8 mouse cellular contexts compared by ENCODE assay signal in genomic region chr11:54936035-54936770, GRCm38 (mm10). TPM values are rescaled to one million over a fixed set of nuclear protein-coding genes. Genes with fewer than 3 reads are reported as not detected.
A peak's percentile ranks its signal among the peaks of the same experiment; 100 is the strongest.
DNase-seq lines count a peak whose midpoint lies in the region; ATAC-seq and TF ChIP-seq lines count a peak whose summit lies in the region.

No protein-coding gene starts in this region.

- H3K27me3 ChIP-seq in liver, embryonic 12.5 days (replicated peaks), result no peaks in the 10 kb centered on the region
- H3K27me3 ChIP-seq in G1E (ENCODE audit: insufficient read depth, low read length), result no peaks in the 10 kb centered on the region
- H3K27me3 ChIP-seq in forebrain, embryonic 14.5 days (replicated peaks; ENCODE audit: control insufficient read depth, insufficient read depth, low read length), result no peaks in the 10 kb centered on the region

- H3K4me1 ChIP-seq in liver, embryonic 12.5 days, result peaks cover 22% of the 10 kb centered on the region; the same call in 1 of the 2 replicates
- H3K4me1 ChIP-seq in G1E (ENCODE audit: insufficient read depth, low read depth, low read length), result peaks cover 16% of the 10 kb centered on the region
- H3K4me1 ChIP-seq in forebrain, embryonic 14.5 days (ENCODE audit: control insufficient read depth, insufficient read depth, low read length), result peaks cover 6% of the 10 kb centered on the region

- no peak overlapping the region for H3K4me2 ChIP-seq in liver, embryonic 12.5 days
- H3K4me2 ChIP-seq in forebrain, embryonic 14.5 days (ENCODE audit: low read length), result no peak overlapping the region

- H3K27ac ChIP-seq in liver, embryonic 12.5 days, result no peak overlapping the region
- no peak overlapping the region for H3K27ac ChIP-seq in forebrain, embryonic 14.5 days (ENCODE audit: low read depth, low read length)
- H3K27ac ChIP-seq in left cerebral cortex, adult 2 months, result no peak overlapping the region
- no peak overlapping the region for H3K27ac ChIP-seq in layer of hippocampus, adult 2 months

- H3K36me3 ChIP-seq in liver, embryonic 12.5 days, result peaks cover 61% of the 10 kb centered on the region
- peaks cover 95% of the 10 kb centered on the region for H3K36me3 ChIP-seq in G1E (replicated peaks)
- H3K36me3 ChIP-seq in forebrain, embryonic 14.5 days (ENCODE audit: control insufficient read depth, insufficient read depth, low read length), result peaks cover 5% of the 10 kb centered on the region; the same call in 1 of the 2 replicates

- no peaks in the 10 kb centered on the region for H3K9me3 ChIP-seq in liver, embryonic 12.5 days (replicated peaks)
- H3K9me3 ChIP-seq in G1E (replicated peaks), result no peaks in the 10 kb centered on the region
- no peaks in the 10 kb centered on the region for H3K9me3 ChIP-seq in forebrain, embryonic 14.5 days (replicated peaks; ENCODE audit: control insufficient read depth, low read length)

- no peak for ATAC-seq in liver, embryonic 12.5 days
- no peak for ATAC-seq in G1E (ENCODE audit: extremely low read depth, insufficient number of reproducible peaks, low FRiP score, poor library complexity, severe bottlenecking)
- peak; percentile 62; the same call in 1 of the 2 replicates for ATAC-seq in forebrain, embryonic 14.5 days
- ATAC-seq in megakaryocyte progenitor cell, adult 5-6 weeks (replicated peaks; ENCODE audit: poor library complexity), result peak; percentile 82

- H3K4me3 ChIP-seq in liver, embryonic 12.5 days, result no peak overlapping the region
- peak overlapping the region; percentile 17; the same call in 1 of the 2 replicates for H3K4me3 ChIP-seq in G1E (ENCODE audit: low read depth, low read length)
- H3K4me3 ChIP-seq in forebrain, embryonic 14.5 days (ENCODE audit: low read depth, low read length), result no peak overlapping the region
- no peak overlapping the region for H3K4me3 ChIP-seq in left cerebral cortex, adult 2 months
- H3K4me3 ChIP-seq in layer of hippocampus, adult 2 months, result no peak overlapping the region

- TF ChIP-seq CTCF in G1E (IDR thresholded peaks at IDR 0.05; ENCODE audit: low read depth, low read length), result no peak
- no peak for TF ChIP-seq CTCF in left cerebral cortex, adult 2 months (IDR thresholded peaks at IDR 0.05)
- no peak for TF ChIP-seq CTCF in layer of hippocampus, adult 2 months (conservative IDR thresholded peaks at IDR 0.05)

- DNase-seq in liver, result peak; percentile 17
- DNase-seq in G1E (ENCODE audit: low spot score), result peak; percentile 48
- peak; percentile 31 for DNase-seq in forebrain, embryonic 14.5 days (ENCODE audit: low spot score)
- DNase-seq in left cerebral cortex, adult 2 months (ENCODE audit: extremely low spot score in 1 of 2, low spot score in 2 of 2), result no peak
- DNase-seq in frontal cortex, postnatal 25 days (ENCODE audit: low spot score in 2 of 2), result no peak
- DNase-seq in layer of hippocampus, adult 2 months (ENCODE audit: low spot score in 2 of 2), result no peak

- H3K9ac ChIP-seq in liver, embryonic 12.5 days, result no peak overlapping the region
- peak overlapping the region; percentile 32; the same call in 1 of the 2 replicates for H3K9ac ChIP-seq in forebrain, embryonic 14.5 days (ENCODE audit: low read length)

- intact Hi-C loops in left cerebral cortex, adult 2 months (cut with DNase I), result no loop called here

- WGBS in liver, embryonic 12.5 days (ENCODE audit: insufficient replicate concordance), result 54% methylated on average over 12 of the region's 12 CpGs
- 34% methylated on average over 12 of the region's 12 CpGs for WGBS in forebrain, embryonic 14.5 days

RNA-seq across cellular contexts. Expression of gene Tnip1, which starts 26.5 kb away (rescaled TPM):
- 7.4 and 7.6 TPM in 2 replicates for polyA plus RNA-seq in liver, embryonic 12.5 days (2016; fragmentation: Nextera tagmentation; extraction: Ambion mirVana)
- 17.3 and 22.4 TPM in 2 replicates for total RNA-seq in G1E (2014; fragmentation: Nextera tagmentation)
- total RNA-seq in G1E (2017), result 9.6 and 11.6 TPM in 2 replicates
- polyA plus RNA-seq in G1E (2012), result 29.9 and 31.9 TPM in 2 replicates
- 8.1 and 9.6 TPM in 2 replicates for polyA plus RNA-seq in forebrain, embryonic 14.5 days (2014; fragmentation: Nextera tagmentation; extraction: Ambion mirVana)
- total RNA-seq in megakaryocyte progenitor cell, adult 5-6 weeks (2015), result 27.6 and 31.8 TPM in 2 replicates
- 33.8 and 38.6 TPM in 2 replicates for total RNA-seq in megakaryocyte progenitor cell, adult 5-6 weeks (2017)
- total RNA-seq in left cerebral cortex, adult 2 months (2021), result 10 to 100 TPM; 38.3 to 38.4 TPM
- 10 to 100 TPM; 33.0 to 33.1 TPM for total RNA-seq in layer of hippocampus, adult 2 months (2021)

RNA-seq across cellular contexts. Expression of gene Gpx3, which starts 34.0 kb away (rescaled TPM):
- 30.9 and 32.9 TPM in 2 replicates for polyA plus RNA-seq in liver, embryonic 12.5 days (2016; fragmentation: Nextera tagmentation; extraction: Ambion mirVana)
- total RNA-seq in G1E (2014; fragmentation: Nextera tagmentation), result not detected in 2 replicates
- total RNA-seq in G1E (2017), result not detected in 2 replicates
- not detected in 2 replicates for polyA plus RNA-seq in G1E (2012)
- polyA plus RNA-seq in forebrain, embryonic 14.5 days (2014; fragmentation: Nextera tagmentation; extraction: Ambion mirVana), result 19.4 and 24.4 TPM in 2 replicates
- 29.9 and 42.3 TPM in 2 replicates for total RNA-seq in megakaryocyte progenitor cell, adult 5-6 weeks (2015)
- total RNA-seq in megakaryocyte progenitor cell, adult 5-6 weeks (2017), result 3.2 TPM in 2 replicates
- 10 to 100 TPM in 1 of 2 experiments, 1 to 10 TPM in 1; 6.2 to 10.2 TPM for total RNA-seq in left cerebral cortex, adult 2 months (2021)
- total RNA-seq in layer of hippocampus, adult 2 months (2021), result 1 to 10 TPM; 3.9 to 4.0 TPM

Comparison
In these comparisons a context has a peak if more than half of its experiments do, and no peak if none do; other contexts are left out.
1. DNase-seq: peak in liver (single experiment), G1E (single experiment) and forebrain, embryonic 14.5 days (single experiment); none in left cerebral cortex, adult 2 months (0 of 2), frontal cortex, postnatal 25 days (0 of 2) and layer of hippocampus, adult 2 months (0 of 2).
2. ATAC-seq: peak in forebrain, embryonic 14.5 days (single experiment) and megakaryocyte progenitor cell, adult 5-6 weeks (single experiment); none in liver, embryonic 12.5 days (single experiment) and G1E (single experiment).
3. RNA of gene Gpx3, which starts 34.0 kb away (total RNA-seq): 3.2 to 42.3 TPM in megakaryocyte progenitor cell, adult 5-6 weeks, 6.2 to 10.2 TPM in left cerebral cortex, adult 2 months and 3.9 to 4.0 TPM in layer of hippocampus, adult 2 months; not detected in G1E; every median in the first group is over 4 times any median in the second.